Mouse (Mus musculus): Measurements from ENCODE around the gene Htatip2.
A peak's percentile ranks its signal among the peaks of the same experiment; 100 is the strongest.

The Htatip2 gene

DNA sequence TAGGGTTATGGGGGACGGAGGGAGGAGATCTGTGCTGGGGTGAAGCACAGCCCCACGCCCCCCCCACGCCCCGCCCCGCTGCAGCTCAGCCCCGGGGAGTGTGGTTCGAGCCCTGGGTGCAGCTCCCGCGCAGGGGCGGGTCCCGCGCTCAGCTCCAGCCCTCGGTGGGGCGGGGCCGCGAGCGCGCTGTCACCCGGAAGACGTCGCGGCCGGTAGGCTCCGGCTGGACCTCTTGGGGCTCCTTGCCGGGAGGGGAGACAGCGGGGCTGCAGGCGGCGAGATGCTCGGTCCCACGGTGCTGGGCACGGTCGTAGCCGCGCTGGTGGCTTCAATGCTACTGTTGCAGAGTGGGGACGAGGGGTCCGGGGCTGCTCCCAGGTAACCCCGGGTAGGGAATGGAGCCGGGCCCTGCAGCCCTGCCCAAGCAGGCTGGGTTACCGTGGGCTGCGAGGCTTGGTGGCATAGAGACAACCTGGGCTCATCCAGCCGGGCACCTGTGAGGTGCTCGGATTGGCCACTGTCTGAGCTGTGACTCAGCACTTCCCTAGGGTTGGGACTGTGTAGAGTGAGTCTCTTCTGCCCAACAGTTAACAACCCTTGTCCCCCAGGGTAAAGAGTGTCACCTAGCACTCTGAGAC, at the start of gene Htatip2:
Htatip2 (plus strand) TSS at position 182 of the 638 bp plus-strand sequence.
- peak; percentile 51 for DNase-seq

DNA sequence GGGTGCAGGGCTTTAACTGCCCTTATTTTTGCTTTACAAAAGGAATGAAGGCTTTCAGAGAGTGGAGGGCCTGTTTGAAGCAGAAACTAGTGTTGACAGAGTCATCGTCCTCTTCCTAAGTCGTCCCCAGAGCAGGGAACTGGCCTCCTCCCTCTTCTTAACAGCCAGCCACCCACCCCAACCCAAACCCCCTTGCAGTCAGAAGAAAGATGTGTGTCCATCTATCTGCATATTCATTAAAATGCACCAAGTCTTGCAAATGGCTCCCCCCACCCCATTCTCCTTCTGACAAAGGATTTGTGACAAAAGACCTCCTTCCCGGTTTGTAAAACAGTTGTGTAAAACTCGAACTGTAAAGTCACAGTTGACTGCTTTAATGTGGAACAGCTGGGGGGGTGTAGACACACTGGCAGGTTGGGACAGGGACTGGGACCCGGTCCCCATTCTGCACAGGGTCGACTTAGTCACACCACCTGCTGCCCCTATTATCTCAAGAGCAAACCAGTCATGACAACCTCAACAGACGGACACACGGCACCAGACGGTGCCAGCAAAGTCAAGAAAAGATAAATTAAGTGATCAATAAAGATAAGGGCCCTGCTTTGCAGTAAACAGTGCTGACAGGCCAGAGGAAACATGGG, 49.4 kb upstream of the Htatip2 start:
- DNase-seq = no peak

DNA sequence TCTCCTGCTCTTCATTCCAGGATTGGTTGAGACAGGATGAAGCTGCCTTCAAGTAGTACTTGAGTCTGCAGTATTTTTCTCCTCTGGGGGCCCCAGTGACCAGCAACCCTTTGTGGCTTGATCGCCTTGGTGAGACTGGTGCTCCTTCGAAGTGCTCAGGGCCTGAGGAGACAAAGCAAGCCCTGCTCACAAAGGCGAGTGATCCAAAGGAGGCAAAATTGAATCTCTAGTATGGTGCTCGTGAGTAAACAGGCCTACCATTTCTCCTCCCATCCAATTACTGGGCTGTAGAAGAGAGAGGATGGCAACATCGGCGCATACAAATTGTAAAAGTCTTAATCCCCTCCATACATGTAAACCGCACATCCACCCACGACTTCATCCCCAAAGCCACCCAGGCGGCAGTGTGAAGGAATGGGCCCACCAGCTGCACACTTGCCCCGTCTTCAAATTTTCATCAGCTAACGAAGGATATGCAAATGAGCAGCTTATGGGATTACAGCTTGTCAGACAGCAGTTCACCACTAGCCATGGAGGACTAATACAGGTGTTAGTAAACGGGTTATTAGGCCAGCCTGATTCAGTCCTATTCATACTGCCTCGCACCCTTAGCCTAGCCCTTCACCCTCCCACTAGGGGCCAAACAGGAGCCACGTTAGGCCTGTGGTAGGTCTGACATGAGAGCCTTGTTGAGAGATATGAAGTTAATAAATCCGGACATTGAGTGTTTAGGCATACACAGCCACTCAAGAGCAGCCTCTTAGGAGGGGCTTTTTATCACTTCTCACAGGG, 40.8 kb upstream of the Htatip2 start:
- no peak for DNase-seq

- DNase-seq = no peak
Observed at GRCm38 (mm10) chr7:49734342-49734741, 24.6 kb upstream of the Htatip2 start.

GRCm38 (mm10) chr7:49739448-49739847, 19.5 kb upstream of the Htatip2 start:
- DNase-seq = no peak

DNA sequence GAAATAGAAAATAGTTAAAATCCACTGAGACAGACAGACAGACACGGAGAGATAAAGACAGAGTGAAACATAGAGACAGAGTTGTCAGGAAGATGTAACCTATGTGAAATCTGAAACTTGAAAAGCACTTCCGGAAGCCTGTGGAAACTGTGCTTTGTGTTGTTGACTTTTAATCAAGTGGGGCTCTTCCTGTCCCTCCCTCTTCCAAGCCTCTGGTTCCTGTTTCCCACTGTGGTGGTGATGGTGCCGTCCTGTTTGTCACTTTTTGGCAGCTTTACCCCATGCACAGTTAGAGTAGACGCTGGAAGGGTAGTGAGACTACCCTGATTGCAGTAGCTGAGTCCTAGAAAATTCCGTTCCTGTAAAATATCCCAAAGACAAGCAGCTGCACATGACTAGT, 17.4 kb upstream of the Htatip2 start:
- DNase-seq = no peak

GRCm38 (mm10) chr7:49741923-49742322, 17.0 kb upstream of the Htatip2 start:
- DNase-seq = no peak

GRCm38 (mm10) chr7:49751148-49751547, 7.8 kb upstream of the Htatip2 start:
- peak; percentile 16 for DNase-seq

DNA sequence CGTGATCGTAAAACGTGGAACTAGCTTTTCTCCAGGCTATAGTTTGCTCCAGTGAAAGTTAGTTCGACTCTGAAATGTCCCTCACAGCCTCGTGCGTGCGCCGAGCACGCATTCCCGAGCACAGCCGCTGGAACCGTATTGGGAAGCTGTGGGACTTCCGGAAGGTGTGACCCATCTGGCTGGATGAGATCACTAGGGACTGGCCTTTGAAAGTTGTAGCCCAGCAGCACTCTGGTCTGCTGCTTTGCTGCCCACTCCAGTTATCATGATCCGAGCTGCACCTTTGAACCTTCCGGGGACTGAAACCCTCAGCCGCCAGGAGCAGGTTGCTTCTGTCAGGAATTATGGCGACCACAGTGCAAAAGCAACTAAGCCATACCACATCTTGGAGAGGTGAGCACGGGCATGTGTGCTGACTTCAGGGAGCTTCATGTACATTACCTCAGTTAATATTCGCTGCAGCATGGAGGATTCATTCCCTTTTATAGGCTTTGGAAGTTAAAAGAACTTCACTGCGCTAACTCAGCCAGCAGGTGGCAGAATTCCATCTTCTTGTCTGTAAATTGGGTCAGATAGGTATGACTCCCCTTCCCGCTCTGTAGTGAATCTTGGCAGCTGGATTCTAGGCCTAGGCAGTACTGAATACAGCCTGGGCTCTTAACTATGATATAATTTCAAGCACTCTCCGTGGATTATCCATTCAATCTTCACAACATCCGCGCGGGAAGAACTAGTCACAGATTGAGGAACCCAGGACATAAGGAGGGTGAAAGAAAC, 6.0 kb upstream of the Htatip2 start:
- peak; percentile 47 for DNase-seq

DNA sequence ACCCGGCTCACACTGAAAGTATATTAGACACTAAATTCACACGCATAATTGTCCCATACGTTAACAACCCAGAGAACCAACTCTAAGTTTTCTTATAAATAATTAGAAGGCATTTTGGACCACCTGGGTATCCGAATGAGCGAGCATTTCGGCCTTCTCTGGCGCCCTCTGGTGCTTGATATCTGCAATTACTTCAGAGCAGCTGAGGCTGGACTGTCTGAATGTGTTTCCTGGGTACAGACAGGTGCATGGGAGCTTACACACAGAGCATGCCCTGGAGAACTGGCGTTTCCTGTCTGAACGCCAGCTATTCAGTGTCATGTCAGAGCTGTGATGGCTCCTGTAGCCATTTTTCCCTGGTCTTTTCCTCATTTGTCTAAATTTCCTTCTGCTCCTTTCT, 4.1 kb upstream of the Htatip2 start:
- peak; percentile 42 for DNase-seq

DNA sequence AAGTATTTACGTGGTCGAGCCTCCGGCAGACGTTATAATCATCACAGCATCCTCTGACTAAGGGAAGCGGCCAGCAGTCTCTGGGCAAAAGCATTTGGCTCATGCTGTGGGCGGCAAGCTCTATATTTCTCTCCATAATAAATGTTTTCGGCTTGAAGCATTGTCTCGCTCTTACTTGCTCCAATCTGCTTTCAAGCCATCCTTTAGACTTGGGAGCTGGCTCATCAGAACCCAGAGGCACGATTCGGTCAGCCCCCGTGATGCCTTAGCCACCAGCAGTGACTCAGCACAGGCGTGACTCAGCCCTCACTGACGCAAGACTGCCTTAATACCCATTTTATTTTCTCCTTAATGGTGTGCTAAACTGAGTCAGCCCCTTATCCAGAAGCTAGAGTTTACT, 3.7 kb downstream of the Htatip2 start:
- no peak for DNase-seq

- no peak for DNase-seq
Observed at GRCm38 (mm10) chr7:49764011-49764716, 5.2 kb downstream of the Htatip2 start.

DNA sequence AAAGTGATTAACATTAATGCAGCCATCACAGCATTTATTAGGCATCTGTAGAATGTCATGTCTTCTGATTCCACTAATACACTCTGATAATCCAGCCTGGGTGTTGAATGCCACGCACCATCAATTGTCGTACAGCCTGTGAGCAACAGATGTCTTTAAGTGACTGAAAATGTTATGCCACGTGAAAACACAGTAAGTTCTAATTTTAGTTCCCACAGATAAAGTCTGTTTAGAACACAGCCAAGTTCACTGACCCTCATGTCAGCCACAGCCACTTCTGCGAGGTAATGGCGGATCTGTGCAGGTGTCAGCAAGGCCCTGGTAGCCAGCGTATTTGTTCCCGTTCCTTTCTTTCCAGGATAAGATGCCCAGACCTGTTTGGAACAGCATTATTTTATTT, 7.3 kb downstream of the Htatip2 start:
- DNase-seq = no peak

DNA sequence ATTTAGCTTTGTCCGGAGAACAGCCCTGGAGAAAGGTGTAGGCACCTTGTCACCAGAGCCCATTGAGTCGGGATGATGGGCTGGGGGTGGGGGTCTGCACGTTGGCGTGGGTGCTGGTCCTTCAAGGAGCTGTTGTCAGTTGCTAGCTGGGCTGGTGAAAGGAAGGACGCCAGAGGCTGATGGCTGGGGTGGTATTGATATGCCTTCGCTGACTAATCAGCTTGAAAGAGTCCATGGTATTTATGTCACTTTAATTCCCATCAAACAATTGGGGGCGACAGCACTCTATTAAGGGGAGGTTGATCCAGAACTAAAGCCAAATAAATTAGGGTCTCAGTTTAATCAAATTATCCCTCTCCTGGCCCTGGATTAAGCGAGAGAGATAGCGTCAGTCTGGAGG, 9.6 kb downstream of the Htatip2 start:
- DNase-seq = no peak

DNA sequence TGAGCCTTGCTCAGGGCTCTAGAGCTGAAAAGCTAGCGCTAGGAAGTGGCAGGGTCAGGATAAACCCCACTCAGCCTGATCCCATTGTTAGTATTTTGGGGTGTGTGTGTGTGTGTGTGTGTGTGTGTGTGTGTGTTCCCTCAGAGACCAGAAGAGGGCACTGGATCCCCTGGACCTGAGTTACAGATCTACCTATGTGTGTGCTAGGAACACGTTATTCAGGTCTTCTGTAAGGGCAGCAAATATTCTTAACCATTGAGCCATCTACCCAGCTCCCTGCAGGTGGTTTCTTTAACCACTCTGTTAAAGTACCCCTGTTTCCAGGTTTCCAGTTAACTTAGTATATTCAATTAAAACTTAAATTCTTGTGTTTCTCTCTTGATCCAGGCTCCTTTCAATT, 15.5 kb downstream of the Htatip2 start:
- no peak for DNase-seq

DNA sequence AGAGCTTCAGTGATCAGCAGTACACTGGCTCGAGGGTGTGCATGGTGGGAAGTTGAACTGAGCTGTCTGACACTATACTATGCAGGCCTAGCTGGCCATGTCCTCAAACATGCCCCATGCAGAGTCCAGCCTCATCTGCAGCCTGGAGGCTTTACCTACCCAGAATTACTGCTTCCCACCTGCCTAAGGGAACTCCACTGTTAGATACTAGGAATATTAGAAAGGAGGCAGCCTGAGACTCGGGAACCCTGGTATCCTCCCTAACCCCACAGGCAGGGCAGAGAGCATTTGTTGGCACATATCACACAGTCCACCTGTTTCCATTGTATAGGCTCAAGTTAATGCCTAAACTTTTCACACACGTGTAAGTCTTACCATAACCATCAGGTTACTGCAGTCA, 18.7 kb downstream of the Htatip2 start:
- DNase-seq = no peak

DNA sequence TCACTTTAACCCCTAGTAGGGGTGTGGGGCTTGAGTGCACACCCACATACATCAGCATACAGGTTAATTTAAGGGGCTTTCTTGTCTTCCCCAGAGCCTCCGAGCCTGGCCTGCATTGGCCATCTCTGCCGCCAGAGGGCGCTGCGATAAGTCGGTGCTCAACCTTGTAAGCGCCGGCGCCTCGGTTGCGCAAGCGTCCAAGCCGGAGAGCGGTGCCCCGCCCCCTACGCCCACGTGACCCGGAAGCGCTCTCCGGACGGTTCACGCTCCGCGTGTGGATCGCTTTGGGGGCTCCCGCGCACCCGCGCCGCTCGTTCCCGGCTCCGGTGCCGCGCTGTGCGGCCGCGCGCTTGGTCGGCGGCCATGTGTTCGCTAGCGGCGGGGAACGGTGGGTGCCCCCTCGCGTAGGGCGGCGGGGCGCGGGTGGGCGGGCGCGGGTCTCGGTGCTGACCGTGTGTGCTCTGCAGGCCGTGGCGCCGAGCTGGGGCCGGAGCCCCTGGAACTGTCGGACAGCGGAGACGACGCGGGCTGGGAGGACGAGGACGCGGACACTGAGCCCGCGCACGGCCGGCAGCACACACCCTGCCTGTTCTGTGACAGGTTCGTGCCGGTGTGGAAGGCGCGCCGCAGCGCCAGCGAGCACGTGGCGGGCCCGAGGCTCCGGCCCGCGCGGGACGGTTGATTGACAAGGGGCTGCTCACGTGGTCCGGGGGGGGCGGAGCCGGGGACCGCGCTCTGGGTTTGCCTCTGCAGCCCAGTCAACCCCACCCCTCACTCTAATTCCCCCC, 19.4 kb downstream of the Htatip2 start, which contains the start of gene Prmt3:
Prmt3 (plus strand) TSS at position 233 of the 788 bp plus-strand sequence.
- DNase-seq = peak; percentile 100

DNA sequence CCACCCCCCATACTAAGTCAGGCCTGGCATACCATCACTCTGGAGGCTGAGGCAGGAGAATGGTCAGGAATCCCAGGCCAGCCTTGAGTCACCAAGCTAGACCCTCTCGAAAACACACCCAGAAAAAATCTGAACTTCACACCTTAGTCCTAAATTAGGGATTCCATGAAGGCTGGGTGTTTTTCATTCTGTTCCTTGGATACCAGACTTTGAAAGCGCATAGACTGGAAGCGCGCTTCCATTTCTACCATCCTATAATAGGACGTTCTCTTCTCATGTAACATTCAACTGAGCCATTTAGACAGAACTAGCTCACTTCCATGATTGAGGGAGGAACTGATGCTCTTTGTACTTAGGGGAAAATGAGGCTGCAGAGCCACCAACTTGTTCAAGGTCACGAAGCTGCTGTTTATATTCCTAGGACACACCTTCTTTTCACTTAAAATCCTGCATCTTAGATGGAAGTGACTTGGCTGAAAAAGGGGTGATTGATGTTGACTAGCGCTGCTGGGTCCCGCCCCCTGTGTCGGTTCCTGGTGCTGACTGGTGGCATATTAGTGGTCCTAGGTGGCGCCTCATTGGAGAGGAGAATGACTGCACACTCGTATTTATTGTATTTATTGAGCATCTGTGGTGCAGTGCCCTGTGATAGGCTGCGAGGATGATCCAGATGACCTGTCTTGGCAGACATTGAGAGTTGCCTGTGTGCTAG, 20.1 kb downstream of the Htatip2 start:
- peak; percentile 29 for DNase-seq

- no peak for DNase-seq
Observed at GRCm38 (mm10) chr7:49783017-49783416, 24.1 kb downstream of the Htatip2 start.

DNA sequence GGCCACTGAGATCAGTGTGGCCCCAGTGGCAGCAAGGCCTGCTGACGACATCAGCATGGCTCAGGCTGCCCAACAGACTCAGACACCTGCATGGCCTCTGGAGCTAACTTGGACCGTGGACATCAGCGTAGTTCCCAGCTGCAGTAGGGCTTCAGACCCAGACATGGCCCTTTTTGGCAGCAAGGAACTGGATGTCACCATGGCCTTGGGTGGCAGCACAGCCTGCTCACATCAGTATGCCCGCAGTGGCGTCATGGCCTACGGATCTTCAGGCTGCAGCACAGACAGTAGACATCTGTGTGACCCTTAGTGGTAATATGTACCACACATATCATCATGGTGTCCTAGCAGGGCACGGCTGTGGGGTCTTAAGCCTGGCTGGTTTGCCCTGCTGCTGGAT, 26.2 kb downstream of the Htatip2 start:
- DNase-seq = no peak
